Mouse (Mus musculus): ENCODE data around the gene Atxn7l1.
A peak's percentile ranks its signal among the peaks of the same experiment; 100 is the strongest.

Atxn7l1 gene

GRCm38 (mm10) chr12:33365133-33365532, 217.6 kb downstream of the Atxn7l1 start:
- DNase-seq (ENCODE audit: low spot score), result no peak

- no peak for DNase-seq (ENCODE audit: low spot score)
Observed at GRCm38 (mm10) chr12:33369555-33369954, 222.1 kb downstream of the Atxn7l1 start.

- DNase-seq (ENCODE audit: low spot score), result peak; percentile 32
Observed at GRCm38 (mm10) chr12:33379624-33380445, 232.3 kb downstream of the Atxn7l1 start.

GRCm38 (mm10) chr12:33388842-33389241, 241.3 kb downstream of the Atxn7l1 start:
- peak; percentile 25 for DNase-seq (ENCODE audit: low spot score)

GRCm38 (mm10) chr12:33390844-33391560, 243.5 kb downstream of the Atxn7l1 start:
- DNase-seq (ENCODE audit: low spot score), result no peak

GRCm38 (mm10) chr12:33394804-33395623, 247.5 kb downstream of the Atxn7l1 start, which contains the start of gene Efcab10:
Gene Efcab10, plus strand, starts transcription at chr12:33394854.
- DNase-seq (ENCODE audit: low spot score), result peak; percentile 44

- DNase-seq (ENCODE audit: low spot score), result no peak
Observed at GRCm38 (mm10) chr12:33403265-33403693, 255.8 kb downstream of the Atxn7l1 start.

- DNase-seq (ENCODE audit: low spot score), result no peak
Observed at GRCm38 (mm10) chr12:33404996-33405395, 257.5 kb downstream of the Atxn7l1 start.

- no peak for DNase-seq (ENCODE audit: low spot score)
Observed at GRCm38 (mm10) chr12:33405398-33406026, 258.0 kb downstream of the Atxn7l1 start.

- DNase-seq (ENCODE audit: low spot score), result no peak
Observed at GRCm38 (mm10) chr12:33411580-33412151, 264.2 kb downstream of the Atxn7l1 start.
